15 mouse cellular contexts compared by ENCODE assay signal in the genomic region with DNA sequence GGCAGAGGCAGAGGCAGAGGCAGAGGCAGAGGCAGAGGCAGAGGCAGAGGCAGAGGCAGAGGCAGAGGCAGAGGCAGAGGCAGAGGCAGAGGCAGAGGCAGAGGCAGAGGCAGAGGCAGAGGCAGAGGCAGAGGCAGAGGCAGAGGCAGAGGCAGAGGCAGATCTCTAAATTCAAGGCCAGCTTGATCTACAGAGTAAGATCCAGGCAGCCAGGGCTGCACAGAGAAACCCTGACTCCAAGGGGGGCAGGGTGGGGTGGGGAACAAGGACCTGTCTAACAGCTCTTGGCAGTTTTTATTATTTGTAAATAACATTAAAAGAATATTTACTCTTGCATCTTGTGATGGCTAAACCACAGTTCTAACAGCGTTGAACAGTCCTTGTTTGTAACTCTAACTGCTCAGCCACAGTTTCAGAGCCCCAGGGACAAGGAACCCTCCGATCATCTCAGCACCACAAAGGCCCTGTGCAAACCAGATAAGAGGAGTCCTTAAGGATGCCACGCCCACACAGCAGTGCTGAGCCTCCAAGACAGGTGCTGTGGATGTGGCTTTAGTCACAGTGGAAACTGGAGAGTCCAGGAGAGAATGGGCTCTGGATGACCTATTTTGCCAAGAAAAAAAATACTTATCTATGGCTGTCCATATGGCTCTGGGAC. TPM values are rescaled to one million over a fixed set of nuclear protein-coding genes. Genes with fewer than 3 reads are reported as not detected.
DNase-seq lines count a peak whose midpoint lies in the region; ATAC-seq and TF ChIP-seq lines count a peak whose summit lies in the region.
"Had no signal": no experiment of that assay in that cellular context is flagged by ENCODE, and none has a peak within 500 bp of the region (broad histone marks: within the 10 kb centered on the region; RNA-seq: fewer than 3 reads in every experiment).

No protein-coding gene starts in this region.

- peak; percentile 52 to 70; a peak in 3 of 4 replicates for ATAC-seq in hematopoietic stem cell, adult 5-6 weeks (replicated peaks in 1 of 2; ENCODE audit: insufficient read depth in 1 of 2, low FRiP score in 2 of 2, low TSS enrichment in 1 of 2, low read depth in 1 of 2, poor library complexity in 2 of 2, severe bottlenecking in 2 of 2)
- ATAC-seq in megakaryocyte progenitor cell, adult 5-6 weeks (replicated peaks; ENCODE audit: poor library complexity), result peak; percentile 91

- peaks cover 12% of the 10 kb centered on the region for H3K4me1 ChIP-seq in heart, embryonic 10.5 days
- no peaks in the 10 kb centered on the region for H3K4me1 ChIP-seq in heart, adult 2 months (ENCODE audit: control insufficient read depth, insufficient read depth, low read length)
- no peaks in the 10 kb centered on the region for H3K4me1 ChIP-seq in hindbrain, embryonic 10.5 days (replicated peaks)
- H3K4me1 ChIP-seq: forebrain, embryonic 12.5 days; hindbrain, embryonic 12.5 days had no signal

- WGBS in heart, embryonic 10.5 days, result 62% methylated on average over 3 of the region's 3 CpGs
- WGBS in heart, adult 2 months, result 51% methylated on average over 3 of the region's 3 CpGs
- WGBS in hindbrain, embryonic 10.5 days, result 80% methylated on average over 3 of the region's 3 CpGs

- TF ChIP-seq EP300 in heart, adult 2 months (IDR thresholded peaks at IDR 0.05; ENCODE audit: insufficient read depth, low read depth, low read length), result no peak

- H3K9ac ChIP-seq in heart, adult 2 months (ENCODE audit: low read depth, low read length), result no peak overlapping the region
- H3K9ac ChIP-seq: forebrain, embryonic 12.5 days; hindbrain, embryonic 12.5 days had no signal

- no peak overlapping the region for H3K4me3 ChIP-seq in heart, embryonic 10.5 days
- no peak overlapping the region for H3K4me3 ChIP-seq in heart, adult 2 months
- no peak overlapping the region for H3K4me3 ChIP-seq in hindbrain, embryonic 10.5 days
- H3K4me3 ChIP-seq: forebrain, embryonic 12.5 days; hindbrain, embryonic 12.5 days had no signal

- no peaks in the 10 kb centered on the region for H3K27me3 ChIP-seq in heart, embryonic 10.5 days (ENCODE audit: insufficient read depth, poor library complexity, severe bottlenecking)
- no peaks in the 10 kb centered on the region for H3K27me3 ChIP-seq in heart, adult 2 months (ENCODE audit: control insufficient read depth, insufficient read depth, low read length)
- no peaks in the 10 kb centered on the region for H3K27me3 ChIP-seq in hindbrain, embryonic 10.5 days (ENCODE audit: insufficient read depth, poor library complexity, severe bottlenecking)
- H3K27me3 ChIP-seq: forebrain, embryonic 12.5 days; hindbrain, embryonic 12.5 days had no signal

- no peaks in the 10 kb centered on the region for H3K9me3 ChIP-seq in heart, embryonic 10.5 days
- H3K9me3 ChIP-seq in hindbrain, embryonic 10.5 days, result peaks cover 4% of the 10 kb centered on the region; the same call in 1 of the 2 replicates
- H3K9me3 ChIP-seq: forebrain, embryonic 12.5 days; hindbrain, embryonic 12.5 days had no signal

- no peak overlapping the region for H3K27ac ChIP-seq in heart, embryonic 10.5 days
- no peak overlapping the region for H3K27ac ChIP-seq in heart, adult 2 months
- H3K27ac ChIP-seq in hindbrain, embryonic 10.5 days, result no peak overlapping the region
- H3K27ac ChIP-seq: forebrain, embryonic 12.5 days; hindbrain, embryonic 12.5 days had no signal

- no peaks in the 10 kb centered on the region for H3K79me2 ChIP-seq in heart, adult 2 months (replicated peaks; ENCODE audit: control insufficient read depth, insufficient read depth, low read length)

- TF ChIP-seq POLR2A in heart, adult 2 months (IDR thresholded peaks at IDR 0.05; ENCODE audit: insufficient read depth, low read depth, low read length), result no peak

- no peaks in the 10 kb centered on the region for H3K36me3 ChIP-seq in heart, embryonic 10.5 days
- no peaks in the 10 kb centered on the region for H3K36me3 ChIP-seq in heart, adult 2 months (ENCODE audit: control insufficient read depth, insufficient read depth, low read length)
- no peaks in the 10 kb centered on the region for H3K36me3 ChIP-seq in hindbrain, embryonic 10.5 days
- H3K36me3 ChIP-seq: forebrain, embryonic 12.5 days; hindbrain, embryonic 12.5 days had no signal

- intact Hi-C loops in heart, adult 2 months (cut with DNase I), result no loop called here

- DNase-seq in heart, embryonic 10.5 days (ENCODE audit: low spot score), result peak; percentile 90
- no peak for DNase-seq in heart, adult 2 months
- peak; percentile 97 for DNase-seq in MEL-GATA-1-ER (ENCODE audit: extremely low read depth, low read depth)
- no peak for DNase-seq in left cerebral cortex, adult 9 months (ENCODE audit: low spot score in 2 of 2)
- no peak for DNase-seq in cerebellum, postnatal 10 days
- DNase-seq in hindbrain, embryonic 10.5 days (ENCODE audit: low spot score), result no peak
- DNase-seq: adrenal gland, adult 2 months; cerebellum, adult 11 months; gastrocnemius, postnatal 10 days; right cerebral cortex, postnatal 4 days; thymus, adult 18-20 months had no signal

- TF ChIP-seq CTCF in heart, adult 2 months (IDR thresholded peaks at IDR 0.05), result no peak

RNA-seq across cellular contexts. Expression of gene Gp9, which starts 2.2 kb away (rescaled TPM):
- 4.8 and 6.2 TPM in 2 replicates for polyA plus RNA-seq in heart, embryonic 10.5 days (2016; fragmentation: Nextera tagmentation; extraction: Ambion mirVana)
- total RNA-seq in heart, adult 2 months (2021), result 1 to 10 TPM in 1 of 2 experiments, under 1 TPM in 1; 0.94 to 5.8 TPM
- 2.6 and 9.9 TPM in 2 replicates for polyA plus RNA-seq in heart, adult 2 months (2012; rRNA removed)
- total RNA-seq in hematopoietic stem cell, adult 5-6 weeks (2017), result 3.6 and 9.3 TPM in 2 replicates
- 1.9 and 2.2 TPM in 2 replicates for total RNA-seq in megakaryocyte progenitor cell, adult 5-6 weeks (2015)
- 0.81 and 2.3 TPM in 2 replicates for total RNA-seq in megakaryocyte progenitor cell, adult 5-6 weeks (2017)
- polyA plus RNA-seq in hindbrain, embryonic 10.5 days (2016; fragmentation: Nextera tagmentation; extraction: Ambion mirVana), result 3.0 and 3.1 TPM in 2 replicates
- total RNA-seq: gastrocnemius, postnatal 10 days had no signal

RNA-seq across cellular contexts. Expression of gene Rab43, which starts 36.2 kb away (rescaled TPM):
- polyA plus RNA-seq in heart, embryonic 10.5 days (2016; fragmentation: Nextera tagmentation; extraction: Ambion mirVana), result 4.4 and 5.1 TPM in 2 replicates
- total RNA-seq in heart, adult 2 months (2021), result 10 to 100 TPM; 11.1 to 11.6 TPM
- polyA plus RNA-seq in heart, adult 2 months (2012; rRNA removed), result 12.2 and 17.6 TPM in 2 replicates
- 17.5 and 27.6 TPM in 2 replicates for total RNA-seq in hematopoietic stem cell, adult 5-6 weeks (2017)
- 12.7 and 17.9 TPM in 2 replicates for total RNA-seq in megakaryocyte progenitor cell, adult 5-6 weeks (2015)
- 3.5 and 5.1 TPM in 2 replicates for total RNA-seq in megakaryocyte progenitor cell, adult 5-6 weeks (2017)
- 7.9 and 8.1 TPM in 2 replicates for polyA plus RNA-seq in hindbrain, embryonic 10.5 days (2016; fragmentation: Nextera tagmentation; extraction: Ambion mirVana)

RNA-seq across cellular contexts. Expression of gene Efcc1, which starts 45.0 kb away (rescaled TPM):
- 0.21 and 0.25 TPM in 2 replicates for polyA plus RNA-seq in heart, embryonic 10.5 days (2016; fragmentation: Nextera tagmentation; extraction: Ambion mirVana)
- total RNA-seq in heart, adult 2 months (2021), result 1 to 10 TPM in 1 of 2 experiments, under 1 TPM in 1; 0.86 to 1.2 TPM
- polyA plus RNA-seq in heart, adult 2 months (2012; rRNA removed), result 1.3 and 2.5 TPM in 2 replicates
- 14.8 and 30.7 TPM in 2 replicates for total RNA-seq in hematopoietic stem cell, adult 5-6 weeks (2017)
- 0.64 and 1.0 TPM in 2 replicates for total RNA-seq in megakaryocyte progenitor cell, adult 5-6 weeks (2015)
- total RNA-seq in megakaryocyte progenitor cell, adult 5-6 weeks (2017), result 2.1 TPM in 2 replicates
- 4.2 and 5.8 TPM in 2 replicates for polyA plus RNA-seq in hindbrain, embryonic 10.5 days (2016; fragmentation: Nextera tagmentation; extraction: Ambion mirVana)

RNA-seq across cellular contexts. Expression of gene Gm45140, which starts 59.9 kb away (rescaled TPM):
- 2.3 and 2.5 TPM in 2 replicates for polyA plus RNA-seq in heart, embryonic 10.5 days (2016; fragmentation: Nextera tagmentation; extraction: Ambion mirVana)
- 1 to 10 TPM in 1 of 2 experiments, under 1 TPM in 1; 0.23 to 1.4 TPM for total RNA-seq in heart, adult 2 months (2021)
- 0.16 and 0.79 TPM in 2 replicates for polyA plus RNA-seq in heart, adult 2 months (2012; rRNA removed)
- 18.1 and 24.7 TPM in 2 replicates for total RNA-seq in hematopoietic stem cell, adult 5-6 weeks (2017)
- 2.2 and 3.7 TPM in 2 replicates for total RNA-seq in megakaryocyte progenitor cell, adult 5-6 weeks (2015)
- 17.4 and 19.9 TPM in 2 replicates for total RNA-seq in megakaryocyte progenitor cell, adult 5-6 weeks (2017)
- polyA plus RNA-seq in hindbrain, embryonic 10.5 days (2016; fragmentation: Nextera tagmentation; extraction: Ambion mirVana), result 0.77 and 1.7 TPM in 2 replicates

Comparison
In these comparisons a context has a peak if more than half of its experiments do, and no peak if none do; other contexts are left out.
1. DNase-seq: peak in heart, embryonic 10.5 days (single experiment) and MEL-GATA-1-ER (single experiment); none in heart, adult 2 months (0 of 2), left cerebral cortex, adult 9 months (0 of 2), cerebellum, postnatal 10 days (0 of 2) and hindbrain, embryonic 10.5 days (single experiment).